Mouse (Mus musculus): ENCODE data around the gene Syn3. TPM values are rescaled to one million over a fixed set of nuclear protein-coding genes. Genes with fewer than 3 reads are reported as not detected.

The Syn3 gene
- polyA plus RNA-seq, 1 experiment from 2014 or later = 3.7 TPM

GRCm38 (mm10) chr10:86340421-86340820 lies 158.3 kb downstream of the Syn3 start:
- H3K27me3 ChIP-seq (replicated peaks; ENCODE audit: control insufficient read depth, insufficient read depth, low read length) = no peaks in the 10 kb centered on the region
- DNase-seq (ENCODE audit: low spot score) = no peak
- H3K4me2 ChIP-seq (ENCODE audit: low read length) = no peak overlapping the region
- peaks cover 12% of the 10 kb centered on the region; the same call in 1 of the 2 replicates for H3K36me3 ChIP-seq (ENCODE audit: control insufficient read depth, insufficient read depth, low read length)
- no peaks in the 10 kb centered on the region for H3K9me3 ChIP-seq (ENCODE audit: control insufficient read depth, low read length)
- H3K4me3 ChIP-seq (ENCODE audit: low read depth, low read length) = no peak overlapping the region
- H3K27ac ChIP-seq (ENCODE audit: low read depth) = no peak overlapping the region
- no peak overlapping the region for H3K9ac ChIP-seq (ENCODE audit: low read length)
- peaks cover 25% of the 10 kb centered on the region for H3K4me1 ChIP-seq (replicated peaks; ENCODE audit: control insufficient read depth, insufficient read depth, low read length)
- ATAC-seq (replicated peaks; ENCODE audit: low FRiP score, low TSS enrichment, low read depth) = no peak
- 87% methylated on average over 7 of the region's 7 CpGs for WGBS

GRCm38 (mm10) chr10:86339649-86340379 lies 158.9 kb downstream of the Syn3 start:
- Histone ChIP-seq H3K9me3 (ENCODE audit: control insufficient read depth, low read length) (no peaks in the 10 kb centered on the region), H3K4me2 (ENCODE audit: low read length) (no peak overlapping the region), H3K27me3 (replicated peaks; ENCODE audit: control insufficient read depth, insufficient read depth, low read length) (no peaks in the 10 kb centered on the region), H3K4me1 (replicated peaks; ENCODE audit: control insufficient read depth, insufficient read depth, low read length) (peaks cover 25% of the 10 kb centered on the region), H3K27ac (ENCODE audit: low read depth) (peak overlapping the region; percentile 27; the same call in 1 of the 2 replicates), H3K9ac (ENCODE audit: low read length) (no peak overlapping the region), H3K36me3 (ENCODE audit: control insufficient read depth, insufficient read depth, low read length) (peaks cover 7% of the 10 kb centered on the region; the same call in 1 of the 2 replicates), H3K4me3 (ENCODE audit: low read depth, low read length) (no peak overlapping the region)
- ATAC-seq (replicated peaks; ENCODE audit: low FRiP score, low TSS enrichment, low read depth) = 0 out of 2 replicates have a peak, but pooled peaks have one; percentile 29
- 44% methylated on average over 2 of the region's 2 CpGs for WGBS
- no peak for DNase-seq (ENCODE audit: low spot score)

GRCm38 (mm10) chr10:86339121-86339520 lies 159.6 kb downstream of the Syn3 start:
- no peak for DNase-seq (ENCODE audit: low spot score)
- Histone ChIP-seq H3K27ac (ENCODE audit: low read depth) (no peak overlapping the region), H3K4me3 (ENCODE audit: low read depth, low read length) (no peak overlapping the region), H3K36me3 (ENCODE audit: control insufficient read depth, insufficient read depth, low read length) (peaks cover 3% of the 10 kb centered on the region; the same call in 1 of the 2 replicates), H3K4me2 (ENCODE audit: low read length) (no peak overlapping the region), H3K4me1 (replicated peaks; ENCODE audit: control insufficient read depth, insufficient read depth, low read length) (peaks cover 31% of the 10 kb centered on the region), H3K9ac (ENCODE audit: low read length) (no peak overlapping the region), H3K27me3 (replicated peaks; ENCODE audit: control insufficient read depth, insufficient read depth, low read length) (no peaks in the 10 kb centered on the region), H3K9me3 (ENCODE audit: control insufficient read depth, low read length) (no peaks in the 10 kb centered on the region)
- 85% methylated on average over 4 of the region's 4 CpGs for WGBS
- ATAC-seq (replicated peaks; ENCODE audit: low FRiP score, low TSS enrichment, low read depth) = no peak

- DNase-seq (ENCODE audit: low spot score) (no peak), ATAC-seq (replicated peaks; ENCODE audit: low FRiP score, low TSS enrichment, low read depth) (no peak)
- Histone ChIP-seq H3K9me3 (ENCODE audit: control insufficient read depth, low read length) (no peaks in the 10 kb centered on the region), H3K36me3 (ENCODE audit: control insufficient read depth, insufficient read depth, low read length) (no peaks in the 10 kb centered on the region), H3K4me2 (ENCODE audit: low read length) (no peak overlapping the region), H3K9ac (ENCODE audit: low read length) (no peak overlapping the region), H3K4me1 (replicated peaks; ENCODE audit: control insufficient read depth, insufficient read depth, low read length) (peaks cover 34% of the 10 kb centered on the region), H3K4me3 (ENCODE audit: low read depth, low read length) (no peak overlapping the region), H3K27me3 (replicated peaks; ENCODE audit: control insufficient read depth, insufficient read depth, low read length) (no peaks in the 10 kb centered on the region), H3K27ac (ENCODE audit: low read depth) (no peak overlapping the region)
- 61% methylated on average over 4 of the region's 4 CpGs for WGBS
Measured at GRCm38 (mm10) chr10:86338121-86338715, 160.5 kb downstream of the Syn3 start.

- no peak for ATAC-seq (replicated peaks; ENCODE audit: low FRiP score, low TSS enrichment, low read depth)
Measured at GRCm38 (mm10) chr10:86337239-86337638, 161.5 kb downstream of the Syn3 start.

GRCm38 (mm10) chr10:86336506-86336905 lies 162.2 kb downstream of the Syn3 start:
- no peak overlapping the region for H3K4me2 ChIP-seq (ENCODE audit: low read length)
- WGBS = 44% methylated on average over 1 of the region's 1 CpGs
- H3K4me1 ChIP-seq (replicated peaks; ENCODE audit: control insufficient read depth, insufficient read depth, low read length) = peaks cover 38% of the 10 kb centered on the region

More at GRCm38 (mm10) chr10:86337239-86337638, 161.5 kb downstream of the Syn3 start:
- H3K4me2 ChIP-seq (ENCODE audit: low read length) = no peak overlapping the region
- H3K36me3 ChIP-seq (ENCODE audit: control insufficient read depth, insufficient read depth, low read length) = no peaks in the 10 kb centered on the region
- H3K27ac ChIP-seq (ENCODE audit: low read depth) = no peak overlapping the region
- peaks cover 35% of the 10 kb centered on the region for H3K4me1 ChIP-seq (replicated peaks; ENCODE audit: control insufficient read depth, insufficient read depth, low read length)
- no peak overlapping the region for H3K9ac ChIP-seq (ENCODE audit: low read length)
- no peaks in the 10 kb centered on the region for H3K27me3 ChIP-seq (replicated peaks; ENCODE audit: control insufficient read depth, insufficient read depth, low read length)
- no peaks in the 10 kb centered on the region for H3K9me3 ChIP-seq (ENCODE audit: control insufficient read depth, low read length)
- no peak for DNase-seq (ENCODE audit: low spot score)
- WGBS = 35% methylated on average over 3 of the region's 3 CpGs
- H3K4me3 ChIP-seq (ENCODE audit: low read depth, low read length) = no peak overlapping the region

GRCm38 (mm10) chr10:86334581-86334980 lies 164.1 kb downstream of the Syn3 start:
- no peaks in the 10 kb centered on the region for H3K27me3 ChIP-seq (replicated peaks; ENCODE audit: control insufficient read depth, insufficient read depth, low read length)
- WGBS = 37% methylated on average over 8 of the region's 8 CpGs
- H3K4me2 ChIP-seq (ENCODE audit: low read length) = no peak overlapping the region
- no peak for DNase-seq (ENCODE audit: low spot score)
- ATAC-seq (replicated peaks; ENCODE audit: low FRiP score, low TSS enrichment, low read depth) = no peak
- H3K9me3 ChIP-seq (ENCODE audit: control insufficient read depth, low read length) = no peaks in the 10 kb centered on the region
- H3K9ac ChIP-seq (ENCODE audit: low read length) = no peak overlapping the region
- no peak overlapping the region for H3K27ac ChIP-seq (ENCODE audit: low read depth)
- no peak overlapping the region for H3K4me3 ChIP-seq (ENCODE audit: low read depth, low read length)
- no peaks in the 10 kb centered on the region for H3K36me3 ChIP-seq (ENCODE audit: control insufficient read depth, insufficient read depth, low read length)
- H3K4me1 ChIP-seq (replicated peaks; ENCODE audit: control insufficient read depth, insufficient read depth, low read length) = peaks cover 37% of the 10 kb centered on the region

More at GRCm38 (mm10) chr10:86336506-86336905, 162.2 kb downstream of the Syn3 start:
- Histone ChIP-seq H3K36me3 (ENCODE audit: control insufficient read depth, insufficient read depth, low read length) (no peaks in the 10 kb centered on the region), H3K9ac (ENCODE audit: low read length) (no peak overlapping the region), H3K9me3 (ENCODE audit: control insufficient read depth, low read length) (no peaks in the 10 kb centered on the region), H3K27ac (ENCODE audit: low read depth) (no peak overlapping the region), H3K27me3 (replicated peaks; ENCODE audit: control insufficient read depth, insufficient read depth, low read length) (no peaks in the 10 kb centered on the region), H3K4me3 (ENCODE audit: low read depth, low read length) (no peak overlapping the region)
- DNase-seq (ENCODE audit: low spot score) = no peak
- no peak for ATAC-seq (replicated peaks; ENCODE audit: low FRiP score, low TSS enrichment, low read depth)

- H3K36me3 ChIP-seq (ENCODE audit: control insufficient read depth, insufficient read depth, low read length) = no peaks in the 10 kb centered on the region
- no peaks in the 10 kb centered on the region for H3K27me3 ChIP-seq (replicated peaks; ENCODE audit: control insufficient read depth, insufficient read depth, low read length)
- ATAC-seq (replicated peaks; ENCODE audit: low FRiP score, low TSS enrichment, low read depth) (no peak), DNase-seq (ENCODE audit: low spot score) (no peak)
- no peak overlapping the region for H3K4me3 ChIP-seq (ENCODE audit: low read depth, low read length)
- H3K9me3 ChIP-seq (ENCODE audit: control insufficient read depth, low read length) = no peaks in the 10 kb centered on the region
- H3K4me1 ChIP-seq (replicated peaks; ENCODE audit: control insufficient read depth, insufficient read depth, low read length) = peaks cover 33% of the 10 kb centered on the region
- no peak overlapping the region for H3K27ac ChIP-seq (ENCODE audit: low read depth)
- no peak overlapping the region for H3K4me2 ChIP-seq (ENCODE audit: low read length)
- WGBS = 70% methylated on average over 3 of the region's 3 CpGs
- no peak overlapping the region for H3K9ac ChIP-seq (ENCODE audit: low read length)
Measured at GRCm38 (mm10) chr10:86332942-86333341, 165.8 kb downstream of the Syn3 start.
